Mouse (Mus musculus): Measurements from ENCODE around the gene Tmem255b.
A peak's percentile ranks its signal among the peaks of the same experiment; 100 is the strongest.

Tmem255b gene

GRCm38 (mm10) chr8:13489986-13490910 lies 55.3 kb downstream of the Tmem255b start:
- Histone ChIP-seq H3K4me1 (replicated peaks; ENCODE audit: low read depth, low read length) (peaks cover 57% of the 10 kb centered on the region), H3K36me3 (ENCODE audit: insufficient read depth, low read length) (no peaks in the 10 kb centered on the region), H3K4me3 (replicated peaks; ENCODE audit: low read length) (no peak overlapping the region), H3K27me3 (ENCODE audit: insufficient read depth, low read length) (peaks cover 35% of the 10 kb centered on the region), H3K9me3 (ENCODE audit: low read length) (no peaks in the 10 kb centered on the region)
- no peak for TF ChIP-seq NANOG (IDR thresholded peaks at IDR 0.05; ENCODE audit: borderline replicate concordance, low read length)
- no peak for TF ChIP-seq CTCF (conservative IDR thresholded peaks at IDR 0.05; ENCODE audit: low read length)
- TF ChIP-seq POU5F1 (IDR thresholded peaks at IDR 0.05; ENCODE audit: borderline replicate concordance, low read length) = no peak

- Histone ChIP-seq H3K27me3 (ENCODE audit: insufficient read depth, low read length) (peaks cover 45% of the 10 kb centered on the region), H3K4me1 (replicated peaks; ENCODE audit: low read depth, low read length) (peaks cover 57% of the 10 kb centered on the region), H3K4me3 (replicated peaks; ENCODE audit: low read length) (no peak overlapping the region), H3K36me3 (ENCODE audit: insufficient read depth, low read length) (no peaks in the 10 kb centered on the region), H3K9me3 (ENCODE audit: low read length) (no peaks in the 10 kb centered on the region)
- TF ChIP-seq POU5F1 (IDR thresholded peaks at IDR 0.05; ENCODE audit: borderline replicate concordance, low read length) = no peak
- no peak for TF ChIP-seq NANOG (IDR thresholded peaks at IDR 0.05; ENCODE audit: borderline replicate concordance, low read length)
- TF ChIP-seq CTCF (conservative IDR thresholded peaks at IDR 0.05; ENCODE audit: low read length) = no peak
Observed at GRCm38 (mm10) chr8:13491491-13492010, 56.6 kb downstream of the Tmem255b start.

- Histone ChIP-seq H3K4me3 (replicated peaks; ENCODE audit: low read length) (no peak overlapping the region), H3K36me3 (ENCODE audit: insufficient read depth, low read length) (no peaks in the 10 kb centered on the region), H3K9me3 (ENCODE audit: low read length) (no peaks in the 10 kb centered on the region), H3K27me3 (ENCODE audit: insufficient read depth, low read length) (peaks cover 45% of the 10 kb centered on the region), H3K4me1 (replicated peaks; ENCODE audit: low read depth, low read length) (peaks cover 57% of the 10 kb centered on the region)
- TF ChIP-seq POU5F1 (IDR thresholded peaks at IDR 0.05; ENCODE audit: borderline replicate concordance, low read length) (no peak), NANOG (IDR thresholded peaks at IDR 0.05; ENCODE audit: borderline replicate concordance, low read length) (no peak), CTCF (conservative IDR thresholded peaks at IDR 0.05; ENCODE audit: low read length) (no peak)
Observed at GRCm38 (mm10) chr8:13492198-13492995, 57.4 kb downstream of the Tmem255b start.

- no peaks in the 10 kb centered on the region for H3K9me3 ChIP-seq (ENCODE audit: low read length)
- H3K27me3 ChIP-seq (ENCODE audit: insufficient read depth, low read length) = peaks cover 45% of the 10 kb centered on the region
- H3K4me1 ChIP-seq (replicated peaks; ENCODE audit: low read depth, low read length) = peaks cover 57% of the 10 kb centered on the region
- H3K4me3 ChIP-seq (replicated peaks; ENCODE audit: low read length) = peak overlapping the region; percentile 87
- H3K36me3 ChIP-seq (ENCODE audit: insufficient read depth, low read length) = no peaks in the 10 kb centered on the region
- TF ChIP-seq CTCF (conservative IDR thresholded peaks at IDR 0.05; ENCODE audit: low read length) (no peak), NANOG (IDR thresholded peaks at IDR 0.05; ENCODE audit: borderline replicate concordance, low read length) (no peak), POU5F1 (IDR thresholded peaks at IDR 0.05; ENCODE audit: borderline replicate concordance, low read length) (no peak)
Observed at GRCm38 (mm10) chr8:13493011-13493410, 58.0 kb downstream of the Tmem255b start.

DNA sequence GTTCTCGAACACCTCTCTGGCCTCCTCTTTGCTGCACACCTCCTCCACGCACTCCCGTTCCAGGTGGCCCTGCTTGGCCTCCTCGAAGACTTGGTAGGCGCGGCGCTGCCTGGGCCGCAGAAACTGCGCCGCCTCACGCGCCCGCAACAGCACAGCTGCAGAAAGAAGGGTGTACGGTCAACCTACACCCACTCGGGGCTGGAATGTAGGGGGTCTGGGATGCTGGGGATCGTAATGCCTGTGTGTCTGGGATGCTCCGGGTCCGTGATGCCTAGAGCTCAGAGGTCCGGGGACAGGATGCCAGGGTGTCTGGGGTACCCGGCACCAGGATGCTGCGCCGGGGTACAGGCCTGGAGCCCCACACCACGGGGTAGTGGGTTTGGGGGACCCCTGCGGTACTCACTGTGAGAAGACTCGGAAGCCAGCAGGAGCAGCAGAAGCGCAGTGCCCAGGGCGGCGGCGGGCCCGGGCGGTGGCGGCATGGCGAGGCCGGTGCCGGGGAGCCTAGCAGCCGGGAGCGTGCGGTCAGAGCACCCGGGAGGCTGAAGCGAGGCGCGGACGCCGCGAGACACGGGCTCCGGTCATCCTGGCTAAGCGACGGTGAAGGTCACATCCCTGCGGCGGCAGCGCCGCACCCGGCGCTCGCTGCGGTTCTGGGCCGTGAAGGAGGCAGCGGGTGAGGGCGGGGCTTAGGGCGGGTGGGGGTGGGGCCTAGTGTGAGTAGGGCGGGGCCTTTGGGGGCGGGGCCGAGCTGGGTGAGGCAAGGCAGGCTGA lies 59.1 kb downstream of the Tmem255b start, which contains the start of gene Gas6:
Gas6 (minus strand) TSS at position 633 of the 774 bp plus-strand sequence.
- Histone ChIP-seq H3K9me3 (ENCODE audit: low read length) (no peaks in the 10 kb centered on the region), H3K4me3 (replicated peaks; ENCODE audit: low read length) (peak within 1 kb of the TSS; percentile 87), H3K36me3 (ENCODE audit: insufficient read depth, low read length) (no peaks in the 10 kb centered on the region), H3K27me3 (ENCODE audit: insufficient read depth, low read length) (peaks cover 45% of the 10 kb centered on the region), H3K4me1 (replicated peaks; ENCODE audit: low read depth, low read length) (peaks cover 56% of the 10 kb centered on the region)
- no peak for TF ChIP-seq POU5F1 (IDR thresholded peaks at IDR 0.05; ENCODE audit: borderline replicate concordance, low read length)
- no peak for TF ChIP-seq CTCF (conservative IDR thresholded peaks at IDR 0.05; ENCODE audit: low read length)
- no peak for TF ChIP-seq NANOG (IDR thresholded peaks at IDR 0.05; ENCODE audit: borderline replicate concordance, low read length)

DNA sequence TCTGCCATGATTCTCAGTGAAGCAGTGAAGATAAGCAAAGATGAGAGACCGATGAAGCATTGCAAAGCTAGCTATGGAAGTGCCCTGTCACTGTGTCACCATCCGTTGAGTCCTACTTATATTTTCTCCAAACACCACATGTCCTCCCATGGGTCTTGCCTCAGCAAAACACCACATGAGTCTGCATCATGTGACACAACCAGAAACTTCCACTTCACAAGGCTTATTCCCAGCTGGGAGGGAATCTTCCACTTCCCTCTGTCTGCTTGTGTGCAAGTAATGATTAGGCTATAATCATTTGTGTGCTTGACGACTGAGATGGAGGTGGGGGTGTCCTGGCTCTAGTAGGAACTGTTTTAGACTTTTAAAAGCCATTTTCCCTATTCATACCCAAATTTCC lies 66.2 kb downstream of the Tmem255b start:
- H3K27me3 ChIP-seq (ENCODE audit: insufficient read depth, low read length) = peaks cover under 1% of the 10 kb centered on the region; the same call in 1 of the 2 replicates
- no peaks in the 10 kb centered on the region for H3K9me3 ChIP-seq (ENCODE audit: low read length)
- TF ChIP-seq NANOG (IDR thresholded peaks at IDR 0.05; ENCODE audit: borderline replicate concordance, low read length) (no peak), POU5F1 (IDR thresholded peaks at IDR 0.05; ENCODE audit: borderline replicate concordance, low read length) (no peak), CTCF (conservative IDR thresholded peaks at IDR 0.05; ENCODE audit: low read length) (no peak)
- H3K4me1 ChIP-seq (replicated peaks; ENCODE audit: low read depth, low read length) = no peaks in the 10 kb centered on the region
- H3K36me3 ChIP-seq (ENCODE audit: insufficient read depth, low read length) = no peaks in the 10 kb centered on the region
- no peak overlapping the region for H3K4me3 ChIP-seq (replicated peaks; ENCODE audit: low read length)

GRCm38 (mm10) chr8:13503936-13504606 lies 69.1 kb downstream of the Tmem255b start:
- peaks cover 19% of the 10 kb centered on the region for H3K4me1 ChIP-seq (replicated peaks; ENCODE audit: low read depth, low read length)
- no peaks in the 10 kb centered on the region for H3K36me3 ChIP-seq (ENCODE audit: insufficient read depth, low read length)
- no peaks in the 10 kb centered on the region for H3K9me3 ChIP-seq (ENCODE audit: low read length)
- no peak for TF ChIP-seq CTCF (conservative IDR thresholded peaks at IDR 0.05; ENCODE audit: low read length)
- TF ChIP-seq NANOG (IDR thresholded peaks at IDR 0.05; ENCODE audit: borderline replicate concordance, low read length) = no peak
- no peak for TF ChIP-seq POU5F1 (IDR thresholded peaks at IDR 0.05; ENCODE audit: borderline replicate concordance, low read length)
- no peaks in the 10 kb centered on the region; the same call in 1 of the 2 replicates for H3K27me3 ChIP-seq (ENCODE audit: insufficient read depth, low read length)
- H3K4me3 ChIP-seq (replicated peaks; ENCODE audit: low read length) = no peak overlapping the region

Data from E14TG2a.4 (cell line).